8 mouse cellular contexts compared by ENCODE assay signal in genomic region chr2:32714987-32715425, GRCm38 (mm10). TPM values are rescaled to one million over a fixed set of nuclear protein-coding genes. Genes with fewer than 3 reads are reported as not detected.
A peak's percentile ranks its signal among the peaks of the same experiment; 100 is the strongest.
DNase-seq lines count a peak whose midpoint lies in the region; ATAC-seq and TF ChIP-seq lines count a peak whose summit lies in the region.

No protein-coding gene starts in this region.

- ATAC-seq in hindbrain, embryonic 16.5 days = no peak
- no peak for ATAC-seq in hindbrain, embryonic 14.5 days (ENCODE audit: low FRiP score)
- ATAC-seq in lung, postnatal 0 days = peak; percentile 10; the same call in 1 of the 2 replicates

- no peak overlapping the region for H3K4me2 ChIP-seq in hindbrain, embryonic 16.5 days (ENCODE audit: low read length)
- no peak overlapping the region for H3K4me2 ChIP-seq in hindbrain, embryonic 14.5 days (replicated peaks)
- H3K4me2 ChIP-seq in lung, postnatal 0 days (replicated peaks; ENCODE audit: low read depth, low read length) = no peak overlapping the region

- H3K27me3 ChIP-seq in hindbrain, embryonic 16.5 days (replicated peaks; ENCODE audit: control insufficient read depth, insufficient read depth, low read length) = no peaks in the 10 kb centered on the region
- no peaks in the 10 kb centered on the region for H3K27me3 ChIP-seq in hindbrain, embryonic 14.5 days (ENCODE audit: control insufficient read depth, insufficient read depth, low read length)
- H3K27me3 ChIP-seq in lung, postnatal 0 days (replicated peaks; ENCODE audit: insufficient read depth, low read length) = no peaks in the 10 kb centered on the region

- TF ChIP-seq EP300 in lung, postnatal 0 days (IDR thresholded peaks at IDR 0.05) = peak; percentile 44; the same call in 1 of the 2 replicates

- H3K4me3 ChIP-seq in hindbrain, embryonic 16.5 days (ENCODE audit: low read length) = no peak overlapping the region
- H3K4me3 ChIP-seq in hindbrain, embryonic 14.5 days (replicated peaks; ENCODE audit: low read length) = no peak overlapping the region
- H3K4me3 ChIP-seq in lung, postnatal 0 days (ENCODE audit: low read depth, low read length) = no peak overlapping the region

- WGBS in hindbrain, embryonic 16.5 days = 69% methylated on average over 4 of the region's 4 CpGs
- 66% methylated on average over 4 of the region's 4 CpGs for WGBS in hindbrain, embryonic 14.5 days
- 29% methylated on average over 4 of the region's 4 CpGs for WGBS in lung, postnatal 0 days

- DNase-seq in hindbrain, embryonic 14.5 days (ENCODE audit: low spot score) = no peak
- peak; percentile 74 for DNase-seq in T-cell, adult 2 months (ENCODE audit: low spot score)
- DNase-seq in heart, postnatal 4 days = peak; percentile 45
- DNase-seq in lung, postnatal 0 days (ENCODE audit: low spot score) = peak; percentile 90
- peak; percentile 27 to 42 for DNase-seq in thymus, postnatal 36 days
- no peak for DNase-seq in retina, embryonic 14.5 days (ENCODE audit: low spot score)
- DNase-seq in urinary bladder, postnatal 14 days (ENCODE audit: low spot score) = no peak

- no peak overlapping the region for H3K27ac ChIP-seq in hindbrain, embryonic 16.5 days (ENCODE audit: low read depth, low read length)
- no peak overlapping the region for H3K27ac ChIP-seq in hindbrain, embryonic 14.5 days
- peak overlapping the region; percentile 96 for H3K27ac ChIP-seq in lung, postnatal 0 days (ENCODE audit: low read length)

- H3K9ac ChIP-seq in hindbrain, embryonic 16.5 days (ENCODE audit: low read depth, low read length) = 0 out of 2 replicates have a peak overlapping the region, but pooled peaks have one; percentile 1
- H3K9ac ChIP-seq in hindbrain, embryonic 14.5 days = no peak overlapping the region
- no peak overlapping the region for H3K9ac ChIP-seq in lung, postnatal 0 days (replicated peaks; ENCODE audit: low read depth)

- H3K4me1 ChIP-seq in hindbrain, embryonic 16.5 days (ENCODE audit: control insufficient read depth, insufficient read depth, low read depth, low read length) = peaks cover 25% of the 10 kb centered on the region
- peaks cover 20% of the 10 kb centered on the region for H3K4me1 ChIP-seq in hindbrain, embryonic 14.5 days (replicated peaks; ENCODE audit: control insufficient read depth, insufficient read depth, low read length)
- H3K4me1 ChIP-seq in lung, postnatal 0 days (ENCODE audit: insufficient read depth, low read depth, low read length) = peaks cover 17% of the 10 kb centered on the region; the same call in 1 of the 2 replicates

- H3K36me3 ChIP-seq in hindbrain, embryonic 16.5 days (ENCODE audit: control insufficient read depth, insufficient read depth, low read length) = no peaks in the 10 kb centered on the region
- H3K36me3 ChIP-seq in hindbrain, embryonic 14.5 days (replicated peaks; ENCODE audit: control insufficient read depth, insufficient read depth) = peaks cover 16% of the 10 kb centered on the region
- peaks cover 2% of the 10 kb centered on the region; the same call in 1 of the 2 replicates for H3K36me3 ChIP-seq in lung, postnatal 0 days (ENCODE audit: insufficient read depth, low read length)

- peak; percentile 27; the same call in 1 of the 2 replicates for TF ChIP-seq CTCF in lung, postnatal 0 days (IDR thresholded peaks at IDR 0.05)

- H3K9me3 ChIP-seq in hindbrain, embryonic 16.5 days (ENCODE audit: control insufficient read depth, low read length) = no peaks in the 10 kb centered on the region
- H3K9me3 ChIP-seq in hindbrain, embryonic 14.5 days (ENCODE audit: control insufficient read depth, low read length) = no peaks in the 10 kb centered on the region
- H3K9me3 ChIP-seq in lung, postnatal 0 days (ENCODE audit: low read length) = no peaks in the 10 kb centered on the region

RNA-seq across cellular contexts. Expression of gene Cdk9, which starts 2.1 kb away (rescaled TPM):
- polyA plus RNA-seq in hindbrain, embryonic 16.5 days (2015; fragmentation: Nextera tagmentation; extraction: Ambion mirVana) = 63.6 and 69.4 TPM in 2 replicates
- 59.7 and 61.6 TPM in 2 replicates for polyA plus RNA-seq in hindbrain, embryonic 14.5 days (2014; fragmentation: Nextera tagmentation; extraction: Ambion mirVana)
- total RNA-seq in heart, postnatal 4 days (2021) = 10 to 100 TPM; 38.2 to 46.0 TPM
- 62.8 and 68.7 TPM in 2 replicates for polyA plus RNA-seq in lung, postnatal 0 days (2015; fragmentation: Nextera tagmentation; extraction: Ambion mirVana)

RNA-seq across cellular contexts. Expression of gene Sh2d3c, which starts 5.8 kb away (rescaled TPM):
- 58.5 and 58.6 TPM in 2 replicates for polyA plus RNA-seq in hindbrain, embryonic 16.5 days (2015; fragmentation: Nextera tagmentation; extraction: Ambion mirVana)
- polyA plus RNA-seq in hindbrain, embryonic 14.5 days (2014; fragmentation: Nextera tagmentation; extraction: Ambion mirVana) = 43.5 and 47.9 TPM in 2 replicates
- 10 to 100 TPM; 38.2 to 41.4 TPM for total RNA-seq in heart, postnatal 4 days (2021)
- 51.8 and 53.5 TPM in 2 replicates for polyA plus RNA-seq in lung, postnatal 0 days (2015; fragmentation: Nextera tagmentation; extraction: Ambion mirVana)

RNA-seq across cellular contexts. Expression of gene Fpgs, which starts 11.1 kb away (rescaled TPM):
- 20.2 and 20.9 TPM in 2 replicates for polyA plus RNA-seq in hindbrain, embryonic 16.5 days (2015; fragmentation: Nextera tagmentation; extraction: Ambion mirVana)
- 14.8 and 16.3 TPM in 2 replicates for polyA plus RNA-seq in hindbrain, embryonic 14.5 days (2014; fragmentation: Nextera tagmentation; extraction: Ambion mirVana)
- 10 to 100 TPM; 10.5 to 12.5 TPM for total RNA-seq in heart, postnatal 4 days (2021)
- 12.6 and 15.6 TPM in 2 replicates for polyA plus RNA-seq in lung, postnatal 0 days (2015; fragmentation: Nextera tagmentation; extraction: Ambion mirVana)

RNA-seq across cellular contexts. Expression of gene 6330409D20Rik, which starts 25.8 kb away (rescaled TPM):
- 2.6 and 3.4 TPM in 2 replicates for polyA plus RNA-seq in hindbrain, embryonic 16.5 days (2015; fragmentation: Nextera tagmentation; extraction: Ambion mirVana)
- polyA plus RNA-seq in hindbrain, embryonic 14.5 days (2014; fragmentation: Nextera tagmentation; extraction: Ambion mirVana) = 3.8 and 4.5 TPM in 2 replicates
- not detected for total RNA-seq in heart, postnatal 4 days (2021)
- polyA plus RNA-seq in lung, postnatal 0 days (2015; fragmentation: Nextera tagmentation; extraction: Ambion mirVana) = 0.30 TPM in 2 replicates

RNA-seq across cellular contexts. Expression of gene Tor2a, which starts 42.0 kb away (rescaled TPM):
- polyA plus RNA-seq in hindbrain, embryonic 16.5 days (2015; fragmentation: Nextera tagmentation; extraction: Ambion mirVana) = 50.8 and 56.9 TPM in 2 replicates
- polyA plus RNA-seq in hindbrain, embryonic 14.5 days (2014; fragmentation: Nextera tagmentation; extraction: Ambion mirVana) = 49.8 and 53.1 TPM in 2 replicates
- 10 to 100 TPM; 16.7 to 18.6 TPM for total RNA-seq in heart, postnatal 4 days (2021)
- polyA plus RNA-seq in lung, postnatal 0 days (2015; fragmentation: Nextera tagmentation; extraction: Ambion mirVana) = 60.9 and 63.5 TPM in 2 replicates

Comparison
In these comparisons a context has a peak if more than half of its experiments do, and no peak if none do; other contexts are left out.
1. DNase-seq: peak in T-cell, adult 2 months (single experiment), heart, postnatal 4 days (single experiment), lung, postnatal 0 days (single experiment) and thymus, postnatal 36 days (2 of 2); none in hindbrain, embryonic 14.5 days (single experiment), retina, embryonic 14.5 days (single experiment) and urinary bladder, postnatal 14 days (single experiment).